Mouse (Mus musculus) bone marrow macrophage, adult 2 months (primary cell): Measurements from ENCODE around the gene Agbl4. TPM values are rescaled to one million over a fixed set of nuclear protein-coding genes. Genes with fewer than 3 reads are reported as not detected.

Experiments used
- H3K27ac ChIP-seq: 2 replicates; pipeline ENCODE4 v1.5.1; 2012; ENCODE audit warnings: low read depth, low read length; ENCODE audit not compliant: insufficient read depth
- H3K4me1 ChIP-seq: 2 replicates; pipeline ENCODE4 v1.6.1; 2012; ENCODE audit warnings: low read length; ENCODE audit not compliant: control insufficient read depth, insufficient read depth
- H3K4me3 ChIP-seq: 2 replicates; pipeline ENCODE4 v1.5.1; 2012; ENCODE audit warnings: mild to moderate bottlenecking, low read length, moderate library complexity; ENCODE audit not compliant: insufficient read depth
- CTCF ChIP-seq: IDR thresholded peaks from 2 replicates; pipeline ENCODE4 v1.5.1; 2012; ENCODE audit warnings: low read depth, mild to moderate bottlenecking, low read length, moderate library complexity
- POLR2A ChIP-seq: IDR thresholded peaks from 2 replicates; pipeline ENCODE4 v1.6.1; 2012; ENCODE audit warnings: mild to moderate bottlenecking, low read depth, low read length, borderline replicate concordance
- polyA plus RNA-seq: library from polyadenylated mRNA; stranded (reverse); fragments of >200 nt; gene quantifications from 2 replicates; pipeline ENCODE4 v1.2.4, GENCODE M21; 2012; ENCODE audit not compliant: missing spikeins, insufficient read depth, insufficient read length

The Agbl4 gene
- polyA plus RNA-seq, 1 experiment = not detected

DNA sequence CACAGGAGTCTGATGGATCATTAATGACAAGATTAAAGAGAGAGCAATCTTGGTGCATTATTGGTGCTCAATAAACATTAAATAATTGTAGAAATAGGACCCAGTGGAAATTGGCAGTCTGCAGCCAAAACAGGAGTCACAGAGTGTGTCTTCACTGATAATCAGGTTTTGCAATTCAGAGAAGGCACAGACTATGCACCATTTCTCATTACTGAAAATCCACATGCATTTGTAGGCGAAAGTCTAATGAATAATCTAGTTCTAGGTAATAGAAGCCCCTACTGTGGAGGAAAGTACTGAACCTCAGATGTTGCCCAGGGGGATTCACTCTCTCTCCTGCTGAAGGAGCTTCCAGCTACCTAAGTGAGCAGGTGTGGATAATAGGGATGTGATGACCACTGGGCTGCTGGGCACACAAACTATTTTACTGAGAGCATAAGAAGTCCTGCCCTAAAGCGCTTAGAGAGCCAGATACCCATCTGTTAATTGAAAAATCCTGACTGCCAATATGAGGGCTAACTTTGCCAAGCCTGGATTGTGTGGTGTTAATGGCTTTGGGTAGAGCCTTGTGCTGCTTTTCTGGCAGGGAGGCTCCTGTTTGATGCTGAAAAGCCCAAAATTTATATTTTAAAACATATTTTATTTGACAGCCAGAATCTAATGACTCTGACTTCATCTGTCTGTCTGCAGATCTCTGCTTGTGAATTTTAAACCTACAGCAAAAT is 482.4 kb downstream of the Agbl4 start:
- TF ChIP-seq CTCF = no peak
- no peak for TF ChIP-seq POLR2A
- no peak overlapping the region for H3K27ac ChIP-seq
- no peaks in the 10 kb centered on the region for H3K4me1 ChIP-seq
- H3K4me3 ChIP-seq = no peak overlapping the region

DNA sequence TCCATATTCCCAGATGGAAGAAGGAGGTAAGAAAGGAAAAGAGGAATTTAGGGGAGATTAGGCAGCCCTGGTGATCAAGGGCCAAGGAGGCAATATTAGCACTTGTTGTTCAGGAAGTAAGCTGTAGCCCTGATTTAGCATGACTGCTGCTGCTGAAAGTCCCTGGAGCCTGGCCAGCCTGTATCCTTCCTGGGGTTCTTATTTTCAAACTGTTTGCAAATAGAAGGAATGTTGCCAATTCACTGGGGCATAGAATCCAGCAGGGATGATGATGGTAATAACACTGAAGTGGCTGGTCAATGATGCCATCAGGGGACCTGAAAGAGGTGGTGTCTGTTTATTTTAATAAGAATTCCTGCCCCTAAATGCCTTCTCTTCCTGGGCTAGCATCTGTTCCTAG is 518.6 kb downstream of the Agbl4 start:
- Histone ChIP-seq H3K27ac (no peak overlapping the region), H3K4me3 (no peak overlapping the region), H3K4me1 (no peaks in the 10 kb centered on the region)
- TF ChIP-seq POLR2A = no peak
- TF ChIP-seq CTCF = no peak

DNA sequence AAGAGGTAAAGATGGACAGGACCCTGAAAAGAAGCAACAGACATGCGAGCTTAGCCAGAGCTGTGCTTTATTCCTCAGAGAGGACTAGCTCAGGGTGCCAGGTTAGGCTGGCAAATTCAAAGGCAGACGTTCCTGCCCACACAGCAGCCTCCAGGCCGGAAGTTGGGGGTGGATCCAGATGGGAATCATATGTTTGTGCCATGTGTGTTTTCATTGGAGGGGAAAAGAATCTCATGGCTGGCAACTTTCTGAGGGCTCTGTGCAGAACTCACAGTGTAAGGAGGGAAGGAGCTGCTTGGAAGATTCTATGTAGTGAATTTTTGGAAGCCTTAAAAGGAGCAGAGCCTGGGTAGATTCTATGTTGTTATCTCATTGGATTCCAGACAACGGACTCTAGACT is 519.1 kb downstream of the Agbl4 start:
- Histone ChIP-seq H3K27ac (no peak overlapping the region), H3K4me3 (no peak overlapping the region), H3K4me1 (no peaks in the 10 kb centered on the region)
- no peak for TF ChIP-seq POLR2A
- TF ChIP-seq CTCF = no peak

DNA sequence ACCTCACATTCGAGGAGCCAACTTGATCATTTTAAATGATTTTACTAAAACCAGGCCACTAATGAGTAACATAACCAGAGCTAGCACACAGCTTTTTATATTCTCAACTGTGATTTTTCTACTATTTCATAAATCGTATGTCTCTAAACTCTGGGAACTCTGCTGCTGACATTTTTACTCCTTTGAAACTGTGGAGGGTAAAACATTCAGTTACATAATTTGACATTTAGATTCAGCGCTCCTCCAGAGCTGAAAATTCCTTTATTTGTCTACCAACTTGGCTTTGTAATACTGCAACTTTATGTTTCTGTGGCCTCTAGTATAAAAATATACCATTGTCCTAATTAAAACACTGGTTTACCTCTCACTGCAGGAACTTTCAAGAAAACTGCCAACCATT is 523.6 kb downstream of the Agbl4 start:
- no peak overlapping the region for H3K27ac ChIP-seq
- no peaks in the 10 kb centered on the region for H3K4me1 ChIP-seq
- no peak overlapping the region for H3K4me3 ChIP-seq
- no peak for TF ChIP-seq POLR2A
- TF ChIP-seq CTCF = no peak

DNA sequence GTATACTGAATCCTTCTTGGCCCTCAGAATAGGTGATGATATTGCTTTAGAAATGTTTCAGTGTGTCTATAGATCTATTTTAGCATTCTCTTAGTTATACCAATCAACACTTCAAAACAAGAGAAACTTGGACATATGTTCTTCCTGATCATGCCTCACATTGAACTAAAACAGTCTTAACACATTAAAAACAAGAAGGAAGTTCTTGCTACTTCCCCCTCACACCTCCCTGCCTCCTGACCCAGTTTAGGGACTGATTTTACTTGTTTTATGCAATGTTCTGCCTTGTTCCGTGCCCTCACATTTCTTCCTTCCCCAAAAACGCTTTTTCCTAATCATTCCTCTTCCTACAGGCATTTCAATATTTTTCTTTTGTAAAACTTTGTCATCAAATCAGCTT is 604.2 kb downstream of the Agbl4 start:
- H3K4me1 ChIP-seq = no peaks in the 10 kb centered on the region
- no peak overlapping the region for H3K27ac ChIP-seq
- H3K4me3 ChIP-seq = no peak overlapping the region
- TF ChIP-seq CTCF = no peak
- no peak for TF ChIP-seq POLR2A

DNA sequence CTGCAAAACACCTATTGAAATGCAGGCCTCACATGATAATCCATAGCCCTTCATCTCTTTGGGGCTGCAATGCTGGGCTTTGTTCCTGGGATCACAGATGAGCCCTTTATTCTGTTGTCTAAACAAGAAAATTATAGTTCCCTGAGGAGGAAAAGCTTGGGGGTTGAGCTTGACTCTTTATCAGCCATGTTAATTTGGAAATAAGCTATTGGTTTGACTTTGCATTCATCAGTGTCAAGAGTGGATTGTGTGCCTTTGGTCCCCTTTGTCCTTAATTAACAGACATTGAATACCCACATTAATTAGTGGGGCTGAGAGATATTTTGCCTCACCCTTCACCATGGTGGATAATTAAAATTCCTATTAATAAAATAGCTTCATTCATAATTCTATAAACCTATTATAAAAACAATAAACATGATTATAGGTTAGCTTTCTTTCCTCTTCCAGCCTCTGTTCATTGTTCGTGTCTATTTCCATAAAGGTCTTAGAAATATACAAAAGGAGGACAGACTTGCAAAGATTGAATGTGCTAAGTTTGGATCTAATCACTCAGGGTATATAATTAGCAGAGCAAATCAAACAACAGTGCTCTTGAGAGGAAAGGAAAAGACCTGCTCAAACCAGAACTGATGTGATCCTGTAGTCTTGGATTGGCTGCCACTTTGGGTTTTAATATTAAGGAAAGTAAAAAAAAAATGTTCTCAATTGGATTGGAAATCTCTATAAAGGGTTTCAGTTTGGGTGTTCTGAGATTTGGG is 607.4 kb downstream of the Agbl4 start:
- Histone ChIP-seq H3K4me3 (no peak overlapping the region), H3K4me1 (no peaks in the 10 kb centered on the region), H3K27ac (no peak overlapping the region)
- no peak for TF ChIP-seq CTCF
- no peak for TF ChIP-seq POLR2A

DNA sequence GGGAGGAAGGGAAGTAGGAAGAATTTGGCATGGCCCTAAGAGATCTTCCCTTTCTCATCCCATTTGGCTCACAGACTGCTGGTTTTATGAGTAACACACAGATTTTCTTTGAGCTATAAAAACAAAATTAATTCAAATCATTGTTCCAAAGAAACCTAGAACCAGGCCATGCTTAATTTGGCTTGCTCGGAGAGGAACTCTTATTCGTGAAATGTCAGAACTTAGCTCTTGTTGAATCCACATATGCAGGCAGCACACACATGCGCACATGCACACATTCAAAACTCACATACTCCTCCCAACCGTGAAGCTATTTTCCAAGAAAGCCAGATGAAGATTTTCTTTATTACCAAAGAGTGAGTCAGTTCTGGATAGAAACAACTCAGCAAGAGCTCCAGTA is 621.9 kb downstream of the Agbl4 start:
- TF ChIP-seq POLR2A (no peak), CTCF (no peak)
- no peaks in the 10 kb centered on the region for H3K4me1 ChIP-seq
- H3K4me3 ChIP-seq = no peak overlapping the region
- H3K27ac ChIP-seq = no peak overlapping the region

DNA sequence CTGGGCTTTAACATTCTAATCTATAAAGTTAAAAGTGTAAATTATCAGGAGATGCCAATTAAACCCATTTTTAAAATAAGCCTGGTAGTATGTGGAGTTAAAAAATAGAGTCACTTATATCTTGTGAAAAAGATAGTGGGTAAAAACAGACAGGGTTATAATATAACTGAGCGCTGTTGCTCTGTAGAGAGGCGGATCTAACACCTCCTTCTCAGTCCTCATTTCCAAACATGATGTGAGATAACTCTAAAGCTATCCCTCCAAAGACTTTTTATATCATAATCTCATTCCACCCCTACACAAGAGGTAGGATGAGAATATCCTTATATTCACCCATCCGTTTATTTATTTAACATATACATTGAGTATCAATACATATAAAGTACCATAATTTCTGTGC is 669.9 kb downstream of the Agbl4 start:
- no peak overlapping the region for H3K27ac ChIP-seq
- H3K4me1 ChIP-seq = no peaks in the 10 kb centered on the region
- TF ChIP-seq CTCF (no peak), POLR2A (no peak)
- H3K4me3 ChIP-seq = no peak overlapping the region

DNA sequence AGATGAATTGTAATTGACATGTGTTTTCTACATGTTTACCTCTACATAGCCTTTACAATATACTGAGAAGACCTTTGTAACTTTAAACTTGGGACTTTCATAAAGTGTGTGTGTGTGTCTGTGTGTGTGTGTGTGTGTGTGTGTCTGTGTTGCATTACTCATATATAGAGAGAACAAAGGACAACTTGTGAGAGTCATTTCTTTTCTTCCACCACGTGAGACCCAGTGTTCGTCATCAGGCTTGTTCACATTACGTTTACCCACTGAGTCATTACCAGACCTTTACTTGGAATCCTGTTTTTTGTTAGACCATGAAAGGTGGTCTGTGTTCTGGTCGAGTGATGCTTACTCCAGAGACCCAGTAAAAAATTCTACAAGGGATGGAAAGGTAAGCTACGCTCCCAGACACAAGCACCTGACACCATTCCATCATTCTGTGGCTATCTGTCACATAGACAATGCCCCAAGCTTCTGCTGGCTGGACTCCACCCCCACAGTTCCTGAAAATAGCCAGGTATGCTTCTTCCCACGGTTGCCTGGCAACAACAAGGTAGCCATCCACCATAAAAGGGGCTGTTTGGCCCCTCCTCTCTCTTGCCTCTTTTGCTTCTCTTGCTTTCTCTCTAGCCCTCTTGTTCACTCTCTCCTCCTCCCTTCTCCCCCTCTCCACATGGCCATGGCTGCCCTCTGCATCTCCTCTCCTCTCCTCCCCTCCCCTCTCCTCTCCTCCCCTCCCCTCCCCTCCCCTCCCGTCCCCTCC is 676.5 kb downstream of the Agbl4 start:
- Histone ChIP-seq H3K27ac (no peak overlapping the region), H3K4me3 (no peak overlapping the region), H3K4me1 (no peaks in the 10 kb centered on the region)
- TF ChIP-seq POLR2A (no peak), CTCF (no peak)
